Mouse (Mus musculus) neutrophil, adult 5-6 weeks (primary cell): ENCODE data around the gene Vmp1. TPM values are rescaled to one million over a fixed set of nuclear protein-coding genes. Genes with fewer than 3 reads are reported as not detected.

Source experiments
- ATAC-seq: fragments of 151-379, 151-347 bp; 2 replicates; pipeline ENCODE4 v1.8.0; 2017; ENCODE audit warnings: mild to moderate bottlenecking, moderate TSS enrichment; ENCODE audit not compliant: insufficient number of reproducible peaks, poor library complexity, low FRiP score, severe bottlenecking; ENCODE audit errors: extremely low read depth
- total RNA-seq: library from RNA; stranded (forward); fragments of 200-1000 nt; gene quantifications from 2 replicates; pipeline ENCODE4 v1.2.3, GENCODE M21; 2017

Gene Vmp1
- total RNA-seq, 1 experiment from 2014 or later, result 221 TPM

DNA sequence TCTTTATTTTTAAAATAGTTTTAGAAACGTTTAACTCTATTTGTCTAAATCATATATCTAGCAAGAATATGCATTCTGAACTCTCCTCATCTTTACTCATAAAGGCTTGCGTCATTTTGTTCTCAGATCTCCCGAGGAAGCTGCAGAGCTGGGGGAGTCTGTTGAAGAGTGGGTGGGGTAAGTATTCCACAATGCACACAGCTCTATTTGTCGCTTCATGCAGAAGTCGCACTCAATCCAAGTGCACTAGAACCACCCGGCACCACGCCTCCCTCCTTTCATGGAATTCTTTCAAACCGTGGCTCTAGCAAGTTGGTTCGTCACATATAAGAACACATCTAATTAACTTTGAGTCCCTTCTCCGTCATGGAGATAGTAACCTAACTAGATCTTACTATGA, 93.1 kb downstream of the Vmp1 start:
- no peak for ATAC-seq

DNA sequence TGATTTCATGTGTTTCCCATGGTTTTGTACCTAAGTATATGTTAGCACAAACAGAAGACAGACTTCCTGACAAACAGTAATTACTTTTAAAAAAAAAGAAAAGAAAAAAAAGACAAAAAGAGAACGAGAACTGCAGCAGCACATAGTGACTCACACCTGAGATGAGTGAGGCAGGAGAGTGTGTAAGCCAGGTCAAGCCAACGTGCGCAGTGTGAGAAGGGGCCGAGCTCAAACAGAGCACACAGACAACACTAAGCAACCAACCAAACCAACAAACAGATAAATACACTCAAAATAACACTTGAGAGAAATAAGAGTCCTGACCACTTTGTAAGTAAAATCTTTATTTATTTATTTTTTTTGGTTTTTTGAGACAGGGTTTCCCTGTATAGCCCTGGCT, 93.6 kb downstream of the Vmp1 start:
- ATAC-seq, result no peak

DNA sequence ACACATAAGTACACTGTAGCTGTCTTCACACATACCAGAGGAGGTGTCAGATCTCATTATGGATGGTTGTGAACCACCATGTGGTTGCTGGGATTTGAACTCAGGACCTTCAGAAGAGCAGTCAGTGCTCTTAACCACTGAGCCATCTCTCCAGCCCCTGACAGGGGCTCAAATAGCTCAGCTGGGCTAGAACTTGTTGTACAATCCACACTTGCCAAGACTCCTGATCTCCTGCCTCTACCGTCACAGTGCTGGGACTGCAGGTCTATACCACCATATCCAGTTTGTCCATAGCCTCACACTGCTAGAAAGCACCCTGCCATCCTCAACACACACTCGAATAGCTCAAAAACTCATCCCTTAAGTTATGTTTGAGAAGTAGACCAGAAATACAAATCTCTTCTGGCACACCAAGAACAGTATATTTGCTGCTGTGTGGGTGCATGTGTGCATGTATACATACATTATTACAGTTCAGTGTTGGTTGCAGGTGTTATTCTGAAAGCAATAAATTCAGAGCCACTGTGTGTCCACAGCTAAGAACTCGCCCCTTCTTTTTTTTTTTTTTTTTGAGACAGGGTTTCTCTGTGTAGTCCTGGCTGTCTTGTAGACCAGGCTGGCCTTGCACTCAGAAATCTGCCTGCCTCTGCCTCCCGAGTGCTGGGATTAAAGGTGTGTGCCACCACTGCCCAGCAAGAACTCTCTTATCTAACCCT, 94.9 kb downstream of the Vmp1 start:
- ATAC-seq, result no peak

DNA sequence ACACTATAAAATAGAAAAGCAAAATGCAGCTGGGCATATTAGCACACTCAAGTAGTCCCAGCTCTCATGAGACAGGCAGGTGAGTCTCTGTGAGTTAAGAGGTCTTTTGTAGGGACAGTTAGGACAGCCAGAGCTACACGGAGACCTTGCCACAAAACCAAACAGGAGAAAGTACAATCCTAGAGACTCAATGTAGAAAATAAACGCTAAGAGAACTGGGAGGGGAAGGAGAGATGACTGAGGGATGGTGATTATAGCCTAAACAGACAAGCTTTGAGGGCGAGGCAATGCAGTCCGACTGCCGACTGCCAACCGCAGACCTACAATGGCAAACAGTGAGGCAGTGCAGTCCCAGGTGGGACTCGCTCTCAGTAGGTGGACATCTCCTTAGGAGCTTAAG, 95.8 kb downstream of the Vmp1 start:
- ATAC-seq, result no peak

DNA sequence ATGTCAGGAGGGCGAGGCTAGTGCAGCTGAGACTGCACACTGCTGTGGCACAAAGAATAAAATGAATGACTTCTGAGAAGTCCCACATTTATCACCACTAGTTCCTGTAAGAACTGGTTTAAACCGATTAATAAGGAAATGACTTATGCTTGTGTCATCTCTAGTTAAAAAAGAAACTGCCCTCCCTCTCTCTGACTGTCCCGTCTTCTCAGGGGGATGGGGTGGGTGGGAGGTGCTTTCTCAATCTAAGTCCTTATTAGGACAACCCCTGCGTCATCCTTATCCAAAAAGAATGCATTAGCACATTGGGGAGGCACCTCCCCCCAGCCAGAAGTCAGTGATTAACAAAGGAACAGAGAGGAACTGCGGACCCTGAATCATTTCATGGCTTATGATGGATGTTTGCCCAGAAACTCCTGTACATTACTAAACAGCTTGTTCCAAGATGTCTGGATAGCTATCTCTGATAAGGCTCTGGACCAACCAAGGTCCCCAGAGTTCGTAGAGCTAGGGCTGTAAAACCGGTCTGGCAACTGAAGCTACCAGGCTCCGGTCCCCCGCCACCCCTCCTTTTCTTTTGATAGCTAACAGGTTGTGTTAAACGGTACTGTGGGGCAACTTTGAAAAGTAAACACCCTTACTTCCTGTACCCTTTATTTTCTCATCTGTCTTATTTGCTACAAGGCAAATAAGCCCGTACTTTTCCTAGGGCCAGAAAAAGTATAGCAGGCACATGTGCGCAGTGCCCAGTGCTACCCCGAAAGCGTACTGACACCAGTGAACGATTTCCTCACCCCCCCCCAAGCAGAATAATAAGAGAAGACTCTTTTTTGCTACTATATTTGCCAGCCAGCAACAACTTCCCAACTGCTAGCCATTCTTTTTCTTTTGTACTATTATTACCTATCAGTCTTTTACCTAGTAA, 96.5 kb downstream of the Vmp1 start:
- peak; percentile 87 for ATAC-seq

DNA sequence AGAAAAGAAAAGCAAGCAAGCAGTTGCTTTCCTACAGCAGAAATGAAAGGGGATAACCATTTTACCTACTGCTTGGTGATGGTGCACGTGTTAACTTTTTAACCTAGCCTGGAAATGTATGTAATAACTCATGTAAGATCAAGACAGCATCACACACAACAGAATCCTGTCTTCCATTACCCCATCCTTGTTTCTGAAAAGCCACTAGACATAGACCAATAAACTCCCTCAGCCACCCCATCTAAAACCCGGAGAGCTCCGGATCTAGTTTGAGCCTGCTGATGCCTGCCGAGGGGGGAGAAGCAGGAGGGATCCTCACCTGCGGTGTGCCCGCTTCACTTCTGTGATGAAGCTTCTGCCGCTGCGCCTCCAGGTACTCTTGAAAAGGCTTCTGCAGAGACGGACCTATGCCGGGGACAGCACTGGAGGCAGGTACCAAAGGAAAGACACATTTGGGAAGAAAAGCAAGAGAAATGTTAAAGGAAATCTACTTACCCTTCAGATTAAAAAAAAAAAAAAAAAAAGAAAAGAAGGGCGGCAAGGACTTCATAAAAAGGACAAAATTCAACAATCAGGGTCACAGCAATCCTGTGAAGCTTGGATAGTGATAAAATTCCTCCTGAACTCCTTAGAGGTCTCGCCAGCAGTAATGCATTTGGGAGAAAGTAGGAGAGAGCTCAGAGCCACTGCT, 97.3 kb downstream of the Vmp1 start:
- ATAC-seq, result peak; percentile 20; the same call in 1 of the 2 replicates

DNA sequence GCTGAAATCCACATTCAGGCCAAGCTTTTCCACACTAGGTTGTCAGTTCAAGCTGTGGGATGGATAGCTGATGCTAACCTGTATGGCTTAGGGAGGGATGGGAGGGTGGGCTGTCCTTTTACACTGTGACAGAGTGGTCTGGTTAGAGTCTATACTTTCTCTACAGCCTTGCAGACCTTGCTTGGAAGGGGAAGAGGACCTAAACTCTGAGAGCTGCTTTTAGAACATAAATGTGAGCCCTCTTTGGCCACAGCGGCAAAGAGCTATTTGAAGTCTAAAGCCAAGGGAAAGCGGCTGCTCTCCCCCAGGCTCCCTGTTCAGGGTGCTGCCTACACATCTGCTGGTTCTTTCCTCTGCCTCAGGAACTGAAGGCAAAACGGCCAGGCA, 98.0 kb downstream of the Vmp1 start:
- ATAC-seq, result no peak

DNA sequence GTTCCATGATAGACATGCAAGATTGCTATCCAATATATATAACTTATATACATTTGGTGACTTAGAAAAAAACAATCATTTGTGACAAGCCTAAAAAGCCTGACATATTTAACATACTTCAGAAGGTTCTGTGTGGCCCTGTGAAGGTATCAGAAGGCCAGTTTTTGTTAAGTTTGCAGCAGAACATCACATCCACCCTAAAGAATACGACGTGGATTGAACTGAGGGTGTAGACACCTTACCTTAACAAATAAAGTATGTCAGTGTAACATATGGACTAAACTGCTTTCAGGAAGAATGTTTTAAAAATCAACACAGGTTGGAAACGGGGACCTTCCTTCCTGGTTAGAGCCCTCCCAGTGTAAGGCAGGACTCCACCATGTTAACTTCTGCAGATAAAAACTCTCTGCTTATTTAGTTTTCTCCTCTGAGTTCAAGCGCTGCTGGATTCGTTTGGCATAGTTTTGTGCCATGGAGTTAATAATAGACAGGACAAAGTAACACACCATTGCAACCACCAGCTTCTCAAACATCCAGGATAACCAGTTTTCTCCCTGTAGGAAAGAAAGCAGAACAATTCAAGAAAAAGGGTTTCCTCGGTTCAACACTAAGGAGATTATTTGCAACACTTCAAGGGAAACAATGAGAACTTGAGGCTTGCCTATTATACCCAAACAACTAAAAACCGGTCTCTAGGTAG, 98.6 kb downstream of the Vmp1 start:
- no peak for ATAC-seq

DNA sequence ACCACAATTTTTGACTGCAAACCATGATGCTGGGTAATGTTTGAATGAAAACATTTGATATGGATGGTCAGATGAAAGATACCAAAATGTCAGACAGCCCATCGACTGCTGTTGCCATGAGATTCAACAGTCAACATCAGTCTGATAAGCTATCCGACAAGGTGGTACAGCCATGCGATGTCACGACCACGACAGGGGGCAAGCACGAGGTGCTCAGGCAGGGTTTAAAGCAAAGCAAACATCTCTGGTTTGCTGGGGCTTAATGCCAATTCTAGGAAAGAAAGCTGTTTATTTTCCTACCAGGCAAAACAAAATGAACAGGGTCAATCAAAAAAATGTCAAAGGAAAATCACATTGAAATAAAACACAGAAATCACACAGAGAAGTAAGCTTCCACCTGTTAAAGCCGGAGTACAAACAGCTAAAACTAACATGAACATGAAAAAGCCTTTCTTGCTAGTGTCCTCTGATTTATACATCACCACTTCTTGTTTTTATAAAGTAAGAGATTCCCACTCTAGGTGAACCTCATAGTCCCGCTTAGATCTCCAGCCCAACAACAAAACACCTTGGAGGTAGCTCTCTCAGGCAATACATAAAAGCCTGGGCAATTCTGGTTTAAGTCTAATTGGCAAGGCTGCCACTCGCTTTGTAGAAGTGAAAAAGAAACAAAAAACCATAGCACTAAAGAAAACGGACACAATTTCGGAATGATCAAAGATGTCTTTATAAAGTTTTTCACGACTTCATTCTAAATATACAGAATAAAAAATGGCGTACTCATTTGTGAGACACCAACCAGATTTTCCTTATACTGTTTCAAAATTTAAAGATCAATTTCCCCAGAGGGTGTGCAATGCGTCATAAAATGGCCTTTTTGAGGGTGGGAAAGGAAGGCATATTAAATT, 99.4 kb downstream of the Vmp1 start:
- no peak for ATAC-seq

DNA sequence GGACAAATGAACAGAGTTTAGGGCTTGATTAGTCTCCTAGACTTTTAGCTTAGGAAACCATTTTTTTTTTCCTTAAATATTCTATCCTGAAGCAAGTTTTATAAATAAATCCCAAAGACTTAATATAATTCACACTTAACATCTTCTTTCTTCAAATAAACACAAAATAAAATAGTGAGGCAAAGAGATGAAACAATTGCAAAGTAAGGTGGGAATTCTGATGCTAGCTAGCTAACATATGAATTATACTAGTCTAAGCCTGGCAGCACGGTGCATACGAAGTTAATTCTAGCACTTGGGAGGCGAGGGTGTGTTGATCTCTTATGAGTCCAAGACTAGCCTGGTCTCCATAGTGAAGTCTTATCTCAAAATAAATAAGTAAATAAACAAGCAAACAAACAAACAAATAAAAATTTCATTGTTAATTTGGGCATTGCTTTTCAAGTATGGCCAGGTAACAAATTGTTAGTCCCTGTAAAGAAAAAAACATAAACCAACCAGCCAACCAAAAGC, 100.3 kb downstream of the Vmp1 start:
- no peak for ATAC-seq

DNA sequence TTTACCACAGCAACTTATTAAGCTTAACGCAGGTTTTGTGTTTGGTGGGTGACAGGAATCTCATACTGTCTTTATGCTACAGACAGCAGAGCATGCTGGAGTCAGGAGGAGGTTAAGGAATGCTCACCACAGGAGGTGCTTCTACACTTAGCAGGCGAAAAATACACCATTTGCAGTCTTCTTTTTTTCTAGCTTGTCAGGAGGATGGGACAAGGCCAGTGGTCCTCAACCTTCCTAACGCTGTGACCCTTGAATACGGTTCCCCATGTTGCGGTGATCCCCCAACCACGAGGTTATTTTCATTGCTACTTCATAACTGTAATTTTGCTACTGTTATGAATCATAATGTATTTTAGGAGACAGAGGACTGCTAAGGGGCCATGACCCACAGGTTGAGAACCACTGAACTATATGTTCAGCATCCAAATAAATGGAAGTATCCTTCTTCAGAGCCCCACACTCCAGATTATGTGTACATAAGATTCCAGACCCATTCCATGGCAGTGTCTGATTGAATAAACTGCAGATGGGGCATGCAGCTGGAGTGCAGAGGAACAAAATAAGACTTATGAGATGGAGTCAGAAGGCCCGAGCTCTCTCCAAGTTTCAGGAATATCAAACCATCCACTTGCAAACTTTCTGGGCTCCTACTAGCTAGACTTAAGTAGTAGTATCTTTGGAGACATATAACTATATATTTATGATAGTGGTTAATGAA, 100.9 kb downstream of the Vmp1 start:
- ATAC-seq, result no peak

DNA sequence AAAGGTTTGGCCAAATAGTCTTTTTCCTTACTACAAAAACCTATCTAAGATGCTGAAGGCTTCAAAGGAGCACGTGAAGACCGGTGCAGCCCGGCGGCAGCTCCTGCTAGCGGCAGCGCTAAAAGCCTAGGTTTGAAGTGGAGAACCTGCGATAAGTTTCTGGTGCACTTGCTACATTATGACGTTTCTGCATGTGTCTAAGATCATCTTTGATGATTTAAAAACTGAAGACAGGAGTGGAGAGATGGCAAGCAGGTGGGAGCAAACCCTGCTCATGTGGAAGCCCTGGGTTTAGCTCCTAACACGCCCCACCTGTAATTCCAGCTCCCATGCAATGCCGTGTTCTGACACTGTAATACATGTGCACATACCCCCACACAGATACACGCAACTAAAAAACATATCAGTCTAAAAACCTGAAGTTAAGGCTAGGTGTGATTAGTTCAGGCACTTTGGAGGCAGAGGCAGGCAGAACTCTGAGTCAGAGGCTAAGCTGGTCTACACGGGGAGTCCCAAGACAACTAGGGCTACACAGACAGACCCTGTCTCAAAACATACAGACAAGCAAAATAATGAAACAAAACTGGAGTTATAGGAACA, 101.6 kb downstream of the Vmp1 start:
- ATAC-seq, result no peak

DNA sequence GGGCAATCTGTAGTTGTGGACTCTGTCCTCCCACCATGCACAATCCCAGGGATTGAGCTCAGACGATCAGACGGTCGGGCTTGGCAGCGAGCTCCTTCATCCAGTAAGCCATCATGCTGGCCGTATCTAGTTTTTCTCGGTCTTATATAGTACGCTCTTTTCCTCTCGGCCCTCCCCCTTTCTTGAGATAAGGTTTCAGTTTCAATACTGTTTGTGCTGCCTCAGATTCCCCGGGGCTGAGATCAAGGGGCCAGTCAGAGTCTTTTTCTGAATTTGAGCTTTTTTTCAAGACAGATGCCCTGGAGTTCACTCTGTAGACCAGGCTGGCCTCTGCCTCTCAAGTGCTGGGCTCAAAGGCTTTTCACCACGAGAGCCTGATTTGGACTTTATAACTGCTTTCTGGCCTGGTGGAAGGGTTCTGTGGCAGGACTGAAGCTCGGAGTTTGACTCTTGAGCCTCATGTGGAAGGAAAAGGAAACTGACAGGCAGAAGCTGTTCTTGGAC, 102.3 kb downstream of the Vmp1 start:
- ATAC-seq, result peak; percentile 57

DNA sequence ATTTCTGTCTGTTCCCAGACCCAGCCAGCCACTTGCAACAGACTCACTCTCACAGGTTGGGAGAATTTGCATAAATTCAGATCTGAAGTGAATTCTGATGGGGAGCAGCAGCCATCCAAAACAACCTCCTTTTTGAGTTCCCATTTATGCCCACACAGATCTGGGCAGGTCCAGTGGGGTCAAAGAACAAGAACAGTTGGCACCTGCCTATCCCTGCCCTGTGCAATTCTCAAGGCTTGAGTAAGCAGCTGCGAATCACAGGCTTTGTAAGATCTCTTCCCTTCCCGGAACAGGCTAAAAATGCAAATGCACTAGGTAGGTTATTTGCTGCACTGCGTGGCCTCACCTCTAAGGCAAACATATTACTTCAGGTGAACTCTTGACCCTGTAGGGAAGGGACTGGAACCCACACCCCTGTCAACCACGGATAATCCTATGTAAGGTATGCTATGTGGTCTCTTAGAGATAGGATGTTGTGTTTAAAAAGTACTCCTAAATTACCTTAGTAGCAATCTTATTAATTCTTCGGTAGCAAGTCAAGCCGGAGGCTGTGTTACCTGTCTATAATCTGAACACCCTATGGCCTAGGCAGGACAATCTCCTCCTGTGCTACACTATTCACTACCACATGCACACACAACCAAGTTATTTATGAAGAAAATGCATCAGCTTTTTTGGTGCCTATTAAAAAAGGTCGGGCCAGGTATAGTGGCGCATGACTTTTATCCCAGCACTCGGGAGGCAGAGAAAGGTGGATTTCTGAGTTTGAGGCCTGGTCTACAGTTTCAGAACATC, 103.1 kb downstream of the Vmp1 start:
- ATAC-seq, result peak; percentile 28

DNA sequence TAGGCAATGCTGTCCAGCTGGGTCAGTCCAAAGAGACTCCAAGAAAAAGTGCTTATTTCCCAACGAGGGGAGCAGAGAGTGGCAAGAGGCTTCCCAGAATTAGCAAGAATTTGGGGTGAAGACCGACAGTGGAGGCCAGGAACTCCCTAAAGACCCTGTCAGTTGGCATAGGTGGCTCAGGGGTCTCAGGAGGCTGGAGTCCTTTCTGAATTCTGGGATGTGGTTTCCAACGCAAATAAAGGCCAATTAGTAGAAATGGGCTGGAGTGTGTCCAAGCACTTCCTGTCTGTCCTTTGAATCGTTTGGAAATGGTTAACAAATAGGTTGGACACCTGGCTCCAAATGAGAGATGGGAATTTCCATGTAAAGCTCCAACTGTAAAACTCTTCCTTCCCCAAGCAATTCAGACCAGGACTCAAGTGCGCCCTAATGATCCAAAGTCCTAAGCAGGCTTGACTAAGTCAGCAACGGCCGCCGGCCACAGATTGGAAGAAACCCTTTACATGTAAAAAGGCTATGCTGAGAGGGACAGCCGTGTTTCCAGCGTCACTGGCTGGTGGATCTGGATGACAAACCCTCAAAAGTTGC, 103.8 kb downstream of the Vmp1 start:
- ATAC-seq, result no peak
